Mouse (Mus musculus): ENCODE data around the gene Pold1.

The Pold1 gene

GRCm38 (mm10) chr7:44576333-44576844 is 27.7 kb upstream of the Pold1 start:
- DNase-seq, result no peak

- DNase-seq, result no peak
These were observed 24.4 kb upstream of the Pold1 start for GRCm38 (mm10) chr7:44572956-44573484.

- DNase-seq, result no peak
These were observed 23.6 kb upstream of the Pold1 start, which contains the start of gene Napsa for GRCm38 (mm10) chr7:44572213-44572701. Napsa (plus strand) TSS chr7:44572380.

- DNase-seq, result no peak
These were observed 23.2 kb upstream of the Pold1 start for GRCm38 (mm10) chr7:44571811-44572210.

DNA sequence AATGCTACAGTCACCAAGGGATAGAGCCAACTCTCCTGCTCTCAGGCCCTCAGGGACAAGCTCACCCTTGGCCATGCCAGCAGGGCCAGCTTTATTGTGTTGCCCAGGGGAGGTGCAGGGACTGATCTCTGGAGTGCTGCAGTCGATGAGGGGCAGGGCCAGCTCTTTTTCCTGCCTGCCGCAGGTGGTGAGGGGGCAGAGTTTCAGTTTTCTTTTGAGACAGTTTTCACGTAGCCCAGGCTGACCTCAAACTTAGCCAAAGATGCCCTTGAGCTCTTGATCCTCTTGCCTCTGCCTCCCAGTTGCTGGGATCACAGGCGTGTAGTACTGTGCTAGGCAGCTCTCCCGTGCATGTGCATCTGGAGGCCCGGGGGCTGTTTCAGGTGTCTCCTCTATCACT is 22.3 kb upstream of the Pold1 start:
- DNase-seq, result no peak

- no peak for DNase-seq
These were observed 20.2 kb upstream of the Pold1 start for GRCm38 (mm10) chr7:44568803-44569202.

GRCm38 (mm10) chr7:44565414-44565813 is 16.8 kb upstream of the Pold1 start:
- no peak for DNase-seq

GRCm38 (mm10) chr7:44564486-44564885 is 15.8 kb upstream of the Pold1 start:
- no peak for DNase-seq

DNA sequence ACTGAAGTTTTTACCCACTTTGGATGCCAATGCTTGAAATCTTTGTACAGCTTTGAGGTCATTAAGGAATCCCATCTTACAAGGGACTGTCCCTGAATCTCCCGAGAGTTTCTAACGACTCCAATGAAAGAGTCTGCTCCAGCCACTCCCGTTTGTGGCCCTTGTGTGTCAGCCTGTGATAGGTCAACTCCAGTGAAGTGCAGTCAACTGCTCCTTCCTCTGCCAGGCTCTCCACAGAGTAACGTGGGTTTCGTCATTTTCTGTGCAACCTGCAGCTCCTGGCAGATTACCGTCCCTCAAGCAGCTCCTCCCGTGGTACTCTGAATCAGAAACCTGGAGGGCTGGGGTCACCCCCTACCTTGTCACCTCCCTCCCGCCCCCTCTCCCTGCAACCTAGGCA is 14.6 kb upstream of the Pold1 start:
- no peak for DNase-seq

GRCm38 (mm10) chr7:44560435-44561400 is 12.1 kb upstream of the Pold1 start:
- peak; percentile 87 for DNase-seq

DNA sequence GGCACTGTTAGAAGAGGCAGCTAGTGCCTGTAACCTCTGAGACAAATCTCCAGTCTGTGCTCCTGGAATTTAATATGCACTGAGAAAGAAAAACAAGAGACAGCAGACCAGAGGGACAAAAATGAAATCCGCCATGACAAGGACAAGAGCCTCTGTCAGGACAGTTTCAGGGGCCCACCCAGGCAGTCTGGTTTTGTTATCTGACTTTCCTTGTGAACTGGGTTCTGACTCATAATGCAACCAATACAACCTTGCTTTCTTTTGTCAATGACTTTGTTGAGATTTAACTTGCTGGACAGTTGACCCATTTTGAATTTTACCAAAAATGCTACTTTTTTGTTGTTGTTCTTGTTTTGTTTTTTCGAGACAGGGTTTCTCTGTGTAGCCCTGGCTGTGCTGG is 9.0 kb upstream of the Pold1 start:
- DNase-seq, result no peak

- peak; percentile 98 for DNase-seq
These were observed 5.2 kb upstream of the Pold1 start, which contains the start of gene Nr1h2 for GRCm38 (mm10) chr7:44553826-44554225. Nr1h2 (minus strand) TSS chr7:44553951.

GRCm38 (mm10) chr7:44553196-44553764 is 4.6 kb upstream of the Pold1 start:
- peak; percentile 88 for DNase-seq

GRCm38 (mm10) chr7:44552141-44552908 is 3.7 kb upstream of the Pold1 start:
- DNase-seq, result no peak

DNA sequence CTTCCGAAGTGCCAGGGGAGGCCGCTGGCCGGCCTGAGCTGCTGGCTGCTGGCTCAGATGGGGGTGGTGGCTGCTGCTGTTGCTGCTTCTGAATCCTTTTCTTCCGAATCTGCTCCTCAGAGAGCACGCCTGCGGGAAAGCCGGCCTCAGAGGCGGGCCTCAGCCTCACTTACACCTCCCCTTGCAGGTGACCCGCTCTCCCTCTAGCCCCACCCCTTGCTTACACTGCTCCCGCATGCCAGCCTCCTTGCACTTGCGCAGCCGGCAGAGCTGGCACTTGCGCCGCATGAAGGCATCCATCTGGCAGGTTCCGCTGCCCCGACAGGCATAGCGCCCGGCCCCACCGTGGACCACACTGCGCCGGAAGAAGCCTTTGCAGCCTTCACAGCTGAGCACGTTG is 3.1 kb upstream of the Pold1 start:
- DNase-seq, result no peak

DNA sequence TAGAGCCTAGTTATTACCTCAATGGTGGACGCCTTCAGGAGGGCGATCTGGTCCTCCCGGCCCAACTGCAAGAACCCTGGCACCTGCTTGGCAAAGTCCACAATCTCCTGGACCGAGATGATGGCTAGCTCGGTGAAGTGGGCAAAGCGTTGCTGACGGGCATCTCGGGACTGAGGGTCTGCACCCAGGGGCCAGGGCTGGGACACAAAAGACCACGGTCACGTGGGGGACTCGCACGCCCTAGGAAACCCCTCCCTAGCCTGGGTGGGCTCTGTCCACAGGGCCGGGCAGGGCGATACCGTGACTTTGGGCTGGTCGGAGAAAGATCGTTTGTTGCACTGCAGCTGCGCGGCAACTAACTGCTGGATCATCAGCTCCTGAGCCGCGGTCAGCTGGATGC is 2.7 kb upstream of the Pold1 start:
- DNase-seq, result no peak

GRCm38 (mm10) chr7:44550409-44550678 is 1.7 kb upstream of the Pold1 start:
- DNase-seq, result no peak

- DNase-seq, result peak; percentile 31
These were observed 1.2 kb upstream of the Pold1 start for GRCm38 (mm10) chr7:44549621-44550408.

DNA sequence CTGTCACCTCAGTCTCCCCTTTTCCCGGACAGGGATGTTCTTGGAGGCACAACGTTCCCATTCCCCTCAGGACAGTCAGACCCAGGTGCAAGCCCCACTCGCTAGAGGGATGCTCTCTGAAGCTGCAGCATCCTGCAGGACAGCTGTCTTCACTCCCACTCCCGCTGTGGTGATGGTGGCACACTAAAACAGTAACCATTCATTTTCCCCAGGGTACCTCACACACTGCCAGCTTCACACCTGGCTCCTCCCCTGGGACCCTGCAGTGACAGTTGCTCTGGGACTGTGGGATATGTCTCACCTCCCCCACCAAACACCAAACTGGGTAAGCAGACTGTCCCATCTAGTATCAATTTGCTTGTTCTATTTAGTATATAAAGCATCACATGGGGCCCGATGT is 924 bp downstream of the Pold1 start:
- peak; percentile 25 for DNase-seq

DNA sequence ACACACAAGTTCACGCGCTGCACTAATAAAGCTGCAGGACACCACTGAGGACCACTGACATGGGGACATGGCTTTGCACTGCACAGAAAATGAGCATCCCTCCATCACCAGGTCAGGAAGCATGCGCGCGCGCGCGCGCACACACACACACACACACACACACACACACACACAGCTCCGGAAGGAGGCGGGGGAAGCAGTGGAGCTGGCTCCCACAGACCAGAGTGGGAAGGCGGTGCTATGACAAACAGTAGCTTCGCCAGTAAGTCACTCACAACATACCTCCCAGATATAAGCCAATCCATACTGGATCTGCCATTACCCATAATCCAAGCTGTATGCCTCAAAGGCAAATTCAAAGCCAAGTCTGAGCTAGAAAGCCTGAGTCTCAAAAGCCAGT is 1.6 kb downstream of the Pold1 start:
- peak; percentile 53 for DNase-seq

DNA sequence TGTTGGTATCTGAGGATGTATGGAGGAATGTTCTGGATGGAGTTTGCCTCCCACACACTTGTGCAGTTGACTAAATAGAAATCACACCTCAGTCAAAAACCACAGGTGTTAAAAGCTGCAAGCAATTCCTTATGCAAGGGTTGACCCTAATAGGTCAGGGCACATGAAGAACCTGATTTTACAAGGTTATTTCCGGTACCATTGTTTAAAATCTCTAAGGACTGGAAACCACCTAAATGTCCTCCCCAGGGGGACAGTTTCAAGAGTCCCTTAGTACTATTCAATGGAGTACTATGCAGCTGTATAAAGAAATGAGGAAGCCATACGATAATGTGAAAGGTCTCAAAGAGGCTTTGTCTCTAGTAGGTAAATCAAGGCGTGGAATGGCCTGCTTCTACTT is 2.4 kb downstream of the Pold1 start:
- no peak for DNase-seq

GRCm38 (mm10) chr7:44543071-44543470 is 5.6 kb downstream of the Pold1 start:
- DNase-seq, result peak; percentile 61

Data from thymus, postnatal 14 days (tissue).